Mouse (Mus musculus): Measurements from ENCODE around the gene Kctd12.

GRCm38 (mm10) chr14:102982016-102982626 is 316 bp downstream of the Kctd12 start:
- TF ChIP-seq POLR2A (IDR thresholded peaks at IDR 0.05; ENCODE audit: insufficient read depth, low read length) (no peak), CTCF (IDR thresholded peaks at IDR 0.05; ENCODE audit: low read depth, low read length) (no peak)
